Mouse (Mus musculus) mammary gland, adult 2 months (tissue): ENCODE data around the gene Trpv5. TPM values are rescaled to one million over a fixed set of nuclear protein-coding genes. Genes with fewer than 3 reads are reported as not detected.

Experiments
- polyA plus RNA-seq: library from polyadenylated mRNA; depleted of rRNA; stranded (reverse); fragments of >200 nt; gene quantifications from 2 replicates; pipeline ENCODE4 v1.2.3, GENCODE M21; 2012; ENCODE audit warnings: low replicate concordance; rRNA removed

Trpv5 gene
- polyA plus RNA-seq, result not detected in 2 replicates

GRCm38 (mm10) chr6:41680669-41681068 lies at the start of gene Trpv5:
Gene Trpv5 (minus strand): TSS chr6:41680769.

GRCm38 (mm10) chr6:41704123-41704522 lies 23.6 kb upstream of the Trpv5 start, which contains the start of gene Kel:
Gene Kel (minus strand): TSS chr6:41704339.

GRCm38 (mm10) chr6:41684131-41684530 lies 3.6 kb upstream of the Trpv5 start, which contains the start of gene Llcfc1:
Gene Llcfc1 (plus strand): TSS chr6:41684431.

GRCm38 (mm10) chr6:41636178-41636577 lies 44.4 kb downstream of the Trpv5 start, which contains the start of gene Trpv6:
Gene Trpv6 (minus strand): TSS chr6:41636405.

GRCm38 (mm10) chr6:41605061-41605793 lies 75.3 kb downstream of the Trpv5 start, which contains the start of gene Ephb6:
Gene Ephb6 (plus strand): TSS chr6:41605482.

Other genes with a start within 250 kb of the Trpv5 start
- gene Gm10334, start 234.6 kb downstream of the Trpv5 start, polyA plus RNA-seq, result not detected in 2 replicates
- gene Prss1, start 221.8 kb downstream of the Trpv5 start, polyA plus RNA-seq, result not detected in 2 replicates
- 0.59 and 2.9 TPM in 2 replicates for gene Prss2, start 159.0 kb downstream of the Trpv5 start, polyA plus RNA-seq
- 20.3 and 26.2 TPM in 2 replicates for gene Ephb6, start 75.3 kb downstream of the Trpv5 start, polyA plus RNA-seq
- gene Trpv6, start 44.4 kb downstream of the Trpv5 start, polyA plus RNA-seq, result 0.86 and 1.7 TPM in 2 replicates
- gene Llcfc1, start 3.7 kb upstream of the Trpv5 start, polyA plus RNA-seq, result not detected in 2 replicates
- gene Kel, start 23.6 kb upstream of the Trpv5 start, polyA plus RNA-seq, result 0.14 TPM in 1 of 2 replicates, not detected in the other
- not detected in 2 replicates for gene Olfr459, start 94.4 kb upstream of the Trpv5 start, polyA plus RNA-seq
- gene Pip, start 166.8 kb upstream of the Trpv5 start, polyA plus RNA-seq, result not detected in 2 replicates
- not detected in 2 replicates for gene Sval2, start 172.2 kb upstream of the Trpv5 start, polyA plus RNA-seq